Mouse (Mus musculus) left cerebral cortex, adult 11 months (tissue): ENCODE results near the gene Hsp90ab1.

Source experiments
- DNase-seq: peaks from one replicate; pipeline ENCODE4 v3.0.0; 2022; ENCODE audit warnings: low spot score

Gene Hsp90ab1

GRCm38 (mm10) chr17:45543115-45543514 is 30.0 kb downstream of the Hsp90ab1 start:
- no peak for DNase-seq

GRCm38 (mm10) chr17:45542705-45543104 is 30.4 kb downstream of the Hsp90ab1 start:
- DNase-seq: no peak

GRCm38 (mm10) chr17:45542129-45542528 is 30.9 kb downstream of the Hsp90ab1 start:
- DNase-seq: no peak

GRCm38 (mm10) chr17:45539664-45540063 is 33.4 kb downstream of the Hsp90ab1 start:
- no peak for DNase-seq

GRCm38 (mm10) chr17:45538394-45538793 is 34.7 kb downstream of the Hsp90ab1 start:
- no peak for DNase-seq

- no peak for DNase-seq
Measured at GRCm38 (mm10) chr17:45536264-45536663, 36.8 kb downstream of the Hsp90ab1 start.

GRCm38 (mm10) chr17:45532896-45533295 is 40.2 kb downstream of the Hsp90ab1 start:
- DNase-seq: no peak

GRCm38 (mm10) chr17:45530346-45530782 is 42.7 kb downstream of the Hsp90ab1 start:
- DNase-seq: no peak

- DNase-seq: no peak
Measured at GRCm38 (mm10) chr17:45526571-45526970, 46.5 kb downstream of the Hsp90ab1 start.

- DNase-seq: no peak
Measured at GRCm38 (mm10) chr17:45524961-45525360, 48.1 kb downstream of the Hsp90ab1 start.

GRCm38 (mm10) chr17:45523263-45523662 is 49.8 kb downstream of the Hsp90ab1 start, which contains the start of gene Tcte1:
Gene Tcte1, plus strand, starts transcription at chr17:45523434.
- no peak for DNase-seq

GRCm38 (mm10) chr17:45520136-45520535 is 52.9 kb downstream of the Hsp90ab1 start:
- DNase-seq: no peak

GRCm38 (mm10) chr17:45518766-45519475 is 54.1 kb downstream of the Hsp90ab1 start:
- no peak for DNase-seq
